Mouse (Mus musculus) stomach, postnatal 0 days (tissue): ENCODE measurements around the gene Xylt1.

ENCODE experiments used
- CTCF ChIP-seq: IDR thresholded peaks from 2 replicates; pipeline ENCODE4 v1.5.1; 2016; ENCODE audit warnings: antibody characterized with exemption, low read depth, mild to moderate bottlenecking, moderate library complexity
- EP300 ChIP-seq: optimal IDR thresholded peaks from 2 replicates; pipeline ENCODE3; 2016; ENCODE audit warnings: antibody characterized with exemption

DNA sequence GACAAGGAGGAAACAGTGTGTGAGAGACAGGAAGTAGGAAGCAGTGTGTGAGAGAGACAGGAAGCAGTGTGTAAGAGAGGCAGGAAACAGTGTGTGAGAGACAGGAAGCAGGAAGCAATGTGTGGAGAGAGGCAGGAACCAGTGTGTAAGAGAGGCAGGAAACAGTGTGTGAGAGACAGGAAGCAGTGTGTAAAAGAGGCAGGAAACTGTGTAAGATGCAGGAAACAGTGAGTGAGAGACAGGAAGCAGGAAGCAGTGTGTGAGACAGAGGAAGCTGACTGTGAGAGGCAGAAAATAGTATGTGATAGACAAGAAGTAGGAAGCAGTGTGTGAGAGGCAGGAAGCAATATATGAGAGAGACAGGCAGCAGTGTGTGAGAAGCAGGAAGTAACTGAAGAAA is 140.6 kb downstream of the Xylt1 start:
- TF ChIP-seq CTCF (no peak), EP300 (no peak)
